Mouse (Mus musculus): Measurements from ENCODE around the gene Brwd3.
A peak's percentile ranks its signal among the peaks of the same experiment; 100 is the strongest.

- TF ChIP-seq CTCF (IDR thresholded peaks at IDR 0.05; ENCODE audit: insufficient read depth, low read length) (no peak), POLR2A (IDR thresholded peaks at IDR 0.05; ENCODE audit: borderline replicate concordance, extremely low read depth, low read depth, low read length) (0 out of 2 replicates have a peak, but pooled peaks have one; percentile 15)
These were observed 1.4 kb downstream of the Brwd3 start for GRCm38 (mm10) chrX:108832674-108833189.
